Comparison of ENCODE assay signal across 12 mouse cellular contexts in genomic region chr3:152867654-152868525, GRCm38 (mm10).
DNase-seq lines count a peak whose midpoint lies in the region; ATAC-seq and TF ChIP-seq lines count a peak whose summit lies in the region.
"Had no signal": no experiment of that assay in that cellular context is flagged by ENCODE, and none has a peak within 500 bp of the region (broad histone marks: within the 10 kb centered on the region; RNA-seq: fewer than 3 reads in every experiment).

No protein-coding gene starts in this region.

- no peaks in the 10 kb centered on the region for H3K36me3 ChIP-seq in midbrain, embryonic 12.5 days
- H3K36me3 ChIP-seq in midbrain, embryonic 14.5 days (ENCODE audit: control insufficient read depth, insufficient read depth, low read length) = no peaks in the 10 kb centered on the region
- no peaks in the 10 kb centered on the region for H3K36me3 ChIP-seq in forebrain, postnatal 0 days (ENCODE audit: insufficient read depth)

- H3K4me1 ChIP-seq in midbrain, embryonic 12.5 days = no peaks in the 10 kb centered on the region
- H3K4me1 ChIP-seq in midbrain, embryonic 14.5 days (ENCODE audit: control insufficient read depth, insufficient read depth, low read length) = peaks cover 11% of the 10 kb centered on the region
- H3K4me1 ChIP-seq in forebrain, postnatal 0 days (ENCODE audit: insufficient read depth) = peaks cover 5% of the 10 kb centered on the region; the same call in 1 of the 2 replicates

- H3K4me2 ChIP-seq in midbrain, embryonic 12.5 days (replicated peaks) = no peak overlapping the region
- H3K4me2 ChIP-seq in midbrain, embryonic 14.5 days (ENCODE audit: low read length) = no peak overlapping the region
- H3K4me2 ChIP-seq in forebrain, postnatal 0 days (ENCODE audit: low read depth) = no peak overlapping the region
- H3K4me2 ChIP-seq: lung, embryonic 14.5 days had no signal

- no peak for TF ChIP-seq CTCF in forebrain, postnatal 0 days (IDR thresholded peaks at IDR 0.05; ENCODE audit: low read depth)

- no peaks in the 10 kb centered on the region for H3K27me3 ChIP-seq in midbrain, embryonic 12.5 days
- H3K27me3 ChIP-seq in midbrain, embryonic 14.5 days (ENCODE audit: control insufficient read depth, insufficient read depth, low read length) = no peaks in the 10 kb centered on the region
- H3K27me3 ChIP-seq in forebrain, postnatal 0 days (ENCODE audit: insufficient read depth, low read length) = no peaks in the 10 kb centered on the region

- no peak for DNase-seq in frontal cortex, postnatal 25 days (ENCODE audit: low spot score in 2 of 2)
- DNase-seq in midbrain, embryonic 14.5 days = no peak
- no peak for DNase-seq in forebrain, postnatal 0 days
- DNase-seq in left cerebral cortex, postnatal 25 days (ENCODE audit: low spot score in 2 of 2) = peak; percentile 36 to 84
- DNase-seq in kidney, postnatal 14 days = no peak
- DNase-seq: adrenal gland, postnatal 14 days; heart, postnatal 36 days; kidney, adult 2 months; lung, embryonic 14.5 days; thymus, adult 18-20 months had no signal

- intact Hi-C loops in left cerebral cortex, postnatal 25 days (cut with DNase I) = no loop called here

- H3K9me3 ChIP-seq in midbrain, embryonic 12.5 days = no peaks in the 10 kb centered on the region
- H3K9me3 ChIP-seq in midbrain, embryonic 14.5 days (ENCODE audit: control insufficient read depth, low read length) = peaks cover 7% of the 10 kb centered on the region; the same call in 1 of the 2 replicates
- H3K9me3 ChIP-seq in forebrain, postnatal 0 days (ENCODE audit: low read length) = no peaks in the 10 kb centered on the region

- H3K9ac ChIP-seq in midbrain, embryonic 12.5 days (replicated peaks) = no peak overlapping the region
- no peak overlapping the region for H3K9ac ChIP-seq in midbrain, embryonic 14.5 days (replicated peaks; ENCODE audit: low read length)
- H3K9ac ChIP-seq in forebrain, postnatal 0 days = no peak overlapping the region
- H3K9ac ChIP-seq: lung, embryonic 14.5 days had no signal

- WGBS in midbrain, embryonic 12.5 days = 78% methylated on average over 12 of the region's 12 CpGs
- WGBS in midbrain, embryonic 14.5 days = 68% methylated on average over 12 of the region's 12 CpGs
- 61% methylated on average over 12 of the region's 12 CpGs for WGBS in forebrain, postnatal 0 days

- peak; percentile 80 for ATAC-seq in frontal cortex, adult (ENCODE audit: low TSS enrichment)
- ATAC-seq in midbrain, embryonic 12.5 days (ENCODE audit: low FRiP score, low read depth) = peak; percentile 32; the same call in 1 of the 2 replicates
- ATAC-seq in midbrain, embryonic 14.5 days (ENCODE audit: low FRiP score, low TSS enrichment) = no peak
- peak; percentile 72 for ATAC-seq in forebrain, postnatal 0 days

- no peak overlapping the region for H3K27ac ChIP-seq in midbrain, embryonic 12.5 days (replicated peaks)
- H3K27ac ChIP-seq in midbrain, embryonic 14.5 days (replicated peaks; ENCODE audit: low read depth, low read length) = no peak overlapping the region
- peak overlapping the region; percentile 29; the same call in 1 of the 2 replicates for H3K27ac ChIP-seq in forebrain, postnatal 0 days (ENCODE audit: low read depth, low read length)

- H3K4me3 ChIP-seq in midbrain, embryonic 12.5 days = no peak overlapping the region
- H3K4me3 ChIP-seq in midbrain, embryonic 14.5 days (replicated peaks; ENCODE audit: low read depth, low read length) = no peak overlapping the region
- no peak overlapping the region for H3K4me3 ChIP-seq in forebrain, postnatal 0 days (ENCODE audit: low read depth, low read length)

Comparison
In these comparisons a context has a peak if more than half of its experiments do, and no peak if none do; other contexts are left out.
1. DNase-seq: peak in left cerebral cortex, postnatal 25 days (2 of 2); none in frontal cortex, postnatal 25 days (0 of 2), midbrain, embryonic 14.5 days (single experiment), forebrain, postnatal 0 days (single experiment) and kidney, postnatal 14 days (single experiment).